In the genomic region with DNA sequence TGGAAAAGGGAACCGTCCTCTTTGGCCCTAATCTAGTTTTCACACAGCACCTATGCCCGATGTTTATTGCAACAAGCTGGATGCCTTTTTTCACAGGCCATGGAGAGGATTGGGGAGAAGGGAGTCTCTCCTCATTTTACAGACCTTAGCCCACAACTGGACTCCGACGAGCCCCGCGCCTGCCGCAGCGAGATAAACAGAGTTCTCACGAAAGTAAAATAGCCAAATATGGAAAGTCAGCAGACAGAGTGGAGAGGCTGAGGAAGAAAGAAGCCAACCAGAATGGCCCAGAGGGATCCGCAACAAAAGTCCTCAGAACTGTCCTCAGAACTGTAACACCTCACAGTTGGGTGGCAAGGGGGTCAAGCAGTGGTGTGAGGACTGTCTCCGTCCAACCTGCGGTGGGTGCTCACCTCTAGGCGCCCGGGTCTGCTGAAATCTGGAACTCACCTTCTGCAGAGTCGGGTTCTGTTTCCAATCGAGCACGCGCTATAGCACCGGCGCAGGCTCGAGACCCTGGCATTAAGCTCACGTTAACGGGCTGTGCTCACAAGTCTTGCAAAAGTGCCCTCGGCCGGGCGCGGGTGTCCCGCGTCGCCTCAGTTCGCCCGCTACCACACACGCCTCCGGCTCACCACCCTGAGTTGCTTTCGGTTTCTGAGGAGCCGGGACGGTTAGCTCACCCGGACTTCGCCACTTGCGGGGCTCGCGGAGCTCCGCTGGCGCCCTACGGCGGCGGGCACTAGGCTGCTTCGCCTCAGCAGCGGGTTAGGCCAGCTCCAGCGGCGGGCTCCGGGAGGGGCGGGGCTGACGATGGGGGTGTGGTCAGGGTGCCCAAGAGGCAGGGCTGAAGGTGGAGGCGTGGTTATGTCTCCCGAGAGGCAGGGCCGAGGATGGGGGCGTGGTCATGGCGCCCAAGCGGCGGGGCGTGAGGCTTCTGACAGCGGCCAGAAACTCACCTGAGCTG, we compare ENCODE assay signal across 7 mouse cellular contexts. TPM values are rescaled to one million over a fixed set of nuclear protein-coding genes. Genes with fewer than 3 reads are reported as not detected.
DNase-seq lines count a peak whose midpoint lies in the region; ATAC-seq lines count a peak whose summit lies in the region.

A gene (minus strand): TSS at position 754 of the 967 bp plus-strand sequence.

- peaks cover 9% of the 10 kb centered on the region for H3K4me1 ChIP-seq in intestine, embryonic 16.5 days (ENCODE audit: control insufficient read depth, insufficient read depth, low read length)
- H3K4me1 ChIP-seq in midbrain, embryonic 11.5 days (ENCODE audit: control insufficient read depth, insufficient read depth, low read length): peaks cover 3% of the 10 kb centered on the region; the same call in 1 of the 2 replicates

- H3K27me3 ChIP-seq in intestine, embryonic 16.5 days (replicated peaks; ENCODE audit: control insufficient read depth, insufficient read depth, low read length): no peaks in the 10 kb centered on the region
- H3K27me3 ChIP-seq in midbrain, embryonic 11.5 days (ENCODE audit: control insufficient read depth, insufficient read depth, low read length): peaks cover 18% of the 10 kb centered on the region

- no peaks in the 10 kb centered on the region for H3K9me3 ChIP-seq in intestine, embryonic 16.5 days (ENCODE audit: control insufficient read depth, low read length)
- H3K9me3 ChIP-seq in midbrain, embryonic 11.5 days (ENCODE audit: control insufficient read depth, low read length): no peaks in the 10 kb centered on the region

- DNase-seq in adrenal gland, adult 18-20 months (ENCODE audit: low spot score in 2 of 2): peak; percentile 97
- DNase-seq in embryo, embryonic 11 days: peak; percentile 96
- DNase-seq in gastrocnemius, postnatal 36 days: peak; percentile 95 to 98
- peak; percentile 91 for DNase-seq in left cerebral cortex, postnatal 36 days (ENCODE audit: low spot score in 2 of 2)
- DNase-seq in midbrain, embryonic 11.5 days (ENCODE audit: low spot score, missing footprints): peak; percentile 99
- DNase-seq in skeletal muscle tissue, adult 2 months (ENCODE audit: low read depth, low spot score): peak; percentile 93

- intact Hi-C loops in gastrocnemius, postnatal 36 days (cut with DNase I): loop anchor here (2.0 to 5.0 kb wide), 2 partner anchors 185 to 257 kb away; a partner anchor contains a TSS
- intact Hi-C loops in left cerebral cortex, postnatal 36 days (cut with DNase I): loop anchor here (2.0 kb wide), 1 partner anchor 257 kb away; no protein-coding TSS in a partner anchor

- peak within 1 kb of the TSS; percentile 85 for H3K9ac ChIP-seq in intestine, embryonic 16.5 days (ENCODE audit: low read depth, low read length)
- H3K9ac ChIP-seq in midbrain, embryonic 11.5 days (ENCODE audit: low read length): peak within 1 kb of the TSS; percentile 56

- peak within 1 kb of the TSS; percentile 76 for H3K4me3 ChIP-seq in intestine, embryonic 16.5 days (ENCODE audit: low read length)
- peak within 1 kb of the TSS; percentile 39 for H3K4me3 ChIP-seq in midbrain, embryonic 11.5 days (ENCODE audit: low read depth, low read length)

- H3K36me3 ChIP-seq in intestine, embryonic 16.5 days (ENCODE audit: control insufficient read depth, insufficient read depth, low read length): no peaks in the 10 kb centered on the region
- H3K36me3 ChIP-seq in midbrain, embryonic 11.5 days (ENCODE audit: control insufficient read depth, insufficient read depth, low read length): no peaks in the 10 kb centered on the region

- 2% methylated on average over 62 of the region's 63 CpGs for WGBS in intestine, embryonic 16.5 days
- WGBS in midbrain, embryonic 11.5 days: 3% methylated on average over 63 of the region's 63 CpGs

- peak within 1 kb of the TSS; percentile 92 for H3K27ac ChIP-seq in intestine, embryonic 16.5 days (ENCODE audit: low read length)
- H3K27ac ChIP-seq in midbrain, embryonic 11.5 days (ENCODE audit: low read depth, low read length): no peak within 1 kb of the TSS

- peak within 1 kb of the TSS; percentile 92 for H3K4me2 ChIP-seq in intestine, embryonic 16.5 days (ENCODE audit: low read depth, low read length)
- H3K4me2 ChIP-seq in midbrain, embryonic 11.5 days: peak within 1 kb of the TSS; percentile 57

- ATAC-seq in intestine, embryonic 16.5 days: peak; percentile 99
- ATAC-seq in midbrain, embryonic 11.5 days (ENCODE audit: low FRiP score): peak; percentile 98

RNA-seq across cellular contexts. Expression of the gene that starts here (rescaled TPM):
- total RNA-seq in adrenal gland, adult 18-20 months (2021): 1 to 10 TPM; 2.8 to 9.7 TPM
- 1 to 10 TPM; 2.9 to 3.0 TPM for total RNA-seq in gastrocnemius, postnatal 36 days (2021)
- polyA plus RNA-seq in intestine, embryonic 16.5 days (2015; fragmentation: Nextera tagmentation; extraction: Ambion mirVana): 17.5 and 20.7 TPM in 2 replicates
- 1 to 10 TPM; 3.1 to 8.5 TPM for total RNA-seq in left cerebral cortex, postnatal 36 days (2021)
- polyA plus RNA-seq in midbrain, embryonic 11.5 days (2014; fragmentation: Nextera tagmentation; extraction: Ambion mirVana): 2.5 and 4.1 TPM in 2 replicates
